Mouse (Mus musculus) liver, postnatal 0 days (tissue): Measurements from ENCODE around the gene Syngr4. TPM values are rescaled to one million over a fixed set of nuclear protein-coding genes. Genes with fewer than 3 reads are reported as not detected.
"Not testable (repeated sequence)": the region's sequence is repeated elsewhere in the genome, so short reads cannot be mapped to it uniquely, and the experiment has no call there.

Source experiments
- ATAC-seq: fragments of 200-750 bp; cut with Nextera tagmentation; 2 replicates; pipeline ENCODE4 v1.8.0; 2017; ENCODE audit warnings: mild to moderate bottlenecking, moderate library complexity
- DNase-seq: peaks from one replicate; pipeline ENCODE4 v3.0.0-alpha.2; 2016
- H3K27ac ChIP-seq: fragments of 300-500 bp; sonication (generic); 2 replicates; pipeline ENCODE4 v1.5.1; 2014; ENCODE audit warnings: antibody characterized with exemption, moderate library complexity, mild to moderate bottlenecking, low read depth
- H3K27me3 ChIP-seq: fragments of 300-500 bp; sonication (generic); 2 replicates; pipeline ENCODE4 v1.6.1; 2014; ENCODE audit warnings: low read length, control low read depth, mixed read lengths; ENCODE audit not compliant: insufficient read depth
- H3K36me3 ChIP-seq: fragments of 300-500 bp; sonication (generic); replicated peaks from 2 replicates; pipeline ENCODE4 v1.6.1; 2014; ENCODE audit warnings: mild to moderate bottlenecking, control low read depth, low read length, moderate library complexity, mixed read lengths; ENCODE audit not compliant: insufficient read depth
- H3K4me1 ChIP-seq: fragments of 300-500 bp; sonication (generic); 2 replicates; pipeline ENCODE4 v1.6.1; 2014; ENCODE audit warnings: antibody characterized with exemption, mild to moderate bottlenecking, control low read depth; ENCODE audit not compliant: insufficient read depth
- H3K4me2 ChIP-seq: fragments of 300-500 bp; sonication (generic); 2 replicates; pipeline ENCODE4 v1.6.1; 2014; ENCODE audit warnings: low read depth, mild to moderate bottlenecking, low read length, moderate library complexity, mixed read lengths
- H3K4me3 ChIP-seq: fragments of 300-500 bp; sonication (generic); 2 replicates; pipeline ENCODE4 v1.5.1; 2014; ENCODE audit warnings: low read depth, low read length
- H3K9ac ChIP-seq: fragments of 300-500 bp; sonication (generic); replicated peaks from 2 replicates; pipeline ENCODE4 v1.6.1; 2014; ENCODE audit warnings: mild to moderate bottlenecking, moderate library complexity
- H3K9me3 ChIP-seq: fragments of 300-500 bp; sonication (generic); 2 replicates; pipeline ENCODE4 v1.6.1; 2016; ENCODE audit warnings: mild to moderate bottlenecking, control low read depth, low read length, mixed read lengths
- CTCF ChIP-seq: sonication (generic); IDR thresholded peaks from 2 replicates; pipeline ENCODE4 v1.5.1; 2016; ENCODE audit warnings: antibody characterized with exemption, low read depth
- EP300 ChIP-seq: IDR thresholded peaks from 2 replicates; pipeline ENCODE4 v1.6.1; 2016; ENCODE audit warnings: antibody characterized with exemption, low read depth, mild to moderate bottlenecking
- WGBS: fragments of 180-500 bp; shearing (Covaris S2); extraction: QIAGEN DNeasy Blood & Tissue Kit; methylation state at CpG from one replicate; pipeline ENCODE4 v1.1.7; 2014; ENCODE audit not compliant: insufficient replicate concordance; 5-methylcytosine and 5-hydroxymethylcytosine counted together
- polyA plus RNA-seq: library from polyadenylated mRNA; unstranded; fragments of >200 nt; fragmentation: Nextera tagmentation; extraction: Ambion mirVana; gene quantifications from 2 replicates; pipeline ENCODE4 v1.2.1, GENCODE M21; 2015

Syngr4 gene
- polyA plus RNA-seq, 1 experiment from 2014 or later, result 0.70 TPM

DNA sequence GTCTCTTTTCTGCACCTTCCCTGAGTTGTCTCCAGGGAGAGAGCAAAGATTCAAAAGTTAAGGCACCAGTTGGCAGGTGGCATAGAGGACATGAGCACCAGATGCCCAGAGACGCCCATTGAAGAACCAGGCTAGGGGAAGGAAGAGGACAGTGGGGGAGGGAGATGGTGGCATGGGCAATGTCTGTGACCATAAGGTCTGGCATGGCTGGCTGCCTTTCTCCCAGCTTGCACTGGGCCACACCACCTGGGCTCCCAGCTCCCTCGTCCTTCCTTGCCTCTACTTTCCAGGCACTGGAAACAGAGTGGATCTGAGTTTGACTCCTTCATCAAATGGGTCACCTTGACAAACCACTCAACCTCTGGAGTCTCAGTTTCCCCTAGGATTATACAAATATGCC is 3.9 kb downstream of the Syngr4 start:
- ATAC-seq, result no peak
- TF ChIP-seq CTCF, result no peak
- no peak for TF ChIP-seq EP300
- 66% methylated on average over 2 of the region's 2 CpGs for WGBS

DNA sequence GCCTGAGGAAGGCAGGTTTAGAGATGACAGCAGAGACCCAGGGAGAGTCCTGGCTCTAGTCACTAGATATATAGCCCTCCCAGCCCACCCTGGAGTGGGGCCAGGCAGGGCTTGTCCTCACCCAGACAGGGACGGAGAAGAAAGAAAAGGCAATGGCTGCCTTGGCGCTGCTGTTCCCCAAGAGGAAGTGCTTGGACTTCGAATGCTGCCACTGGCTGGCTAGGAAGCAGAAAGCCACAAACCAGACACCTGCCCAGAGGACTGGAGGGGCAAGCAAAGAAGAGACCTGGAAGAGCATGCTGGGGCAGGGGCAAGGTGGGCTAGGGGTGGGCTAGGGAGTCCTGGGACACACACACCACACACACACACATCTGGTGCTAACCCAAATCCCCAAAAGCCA is 9.3 kb downstream of the Syngr4 start:
- H3K9me3 ChIP-seq, result no peaks in the 10 kb centered on the region
- H3K4me2 ChIP-seq, result no peak overlapping the region
- peaks cover 22% of the 10 kb centered on the region for H3K36me3 ChIP-seq
- no peak overlapping the region for H3K4me3 ChIP-seq
- H3K9ac ChIP-seq, result no peak overlapping the region
- H3K27ac ChIP-seq, result no peak overlapping the region
- no peaks in the 10 kb centered on the region for H3K27me3 ChIP-seq
- H3K4me1 ChIP-seq, result no peaks in the 10 kb centered on the region
- ATAC-seq, result no peak
- WGBS, result 25% methylated on average over 3 of the region's 3 CpGs
- TF ChIP-seq EP300 (no peak), CTCF (no peak)
- peak; percentile 20 for DNase-seq

More for the DNA sequence above, 3.9 kb downstream of the Syngr4 start:
- Histone ChIP-seq H3K9me3 (no peaks in the 10 kb centered on the region), H3K9ac (no peak overlapping the region), H3K4me1 (peaks cover 6% of the 10 kb centered on the region), H3K4me3 (no peak overlapping the region), H3K4me2 (no peak overlapping the region), H3K27ac (no peak overlapping the region), H3K27me3 (no peaks in the 10 kb centered on the region), H3K36me3 (no peaks in the 10 kb centered on the region)
- DNase-seq, result no peak

DNA sequence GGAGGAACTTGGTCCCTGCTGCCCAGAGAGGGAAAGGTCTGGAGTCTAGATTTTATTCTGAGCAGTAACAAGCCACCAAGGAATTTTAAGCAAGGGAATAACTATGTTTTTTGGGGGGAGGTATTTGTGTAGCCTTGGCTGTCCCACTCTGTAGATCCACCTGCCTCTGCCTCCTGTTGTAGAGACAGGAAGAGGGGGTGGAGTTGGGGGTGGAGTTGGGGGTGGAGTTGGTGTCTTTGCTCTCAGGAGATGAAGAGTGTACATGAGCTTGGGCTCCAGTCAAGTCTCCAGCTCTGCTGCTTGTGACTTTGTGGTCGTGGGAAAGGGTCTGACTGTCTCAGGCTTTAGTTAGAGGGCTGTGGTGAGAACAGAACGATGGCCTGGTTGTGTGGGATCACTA is 15.5 kb downstream of the Syngr4 start:
- Histone ChIP-seq H3K27me3 (no peaks in the 10 kb centered on the region), H3K36me3 (peaks cover 57% of the 10 kb centered on the region), H3K4me1 (no peaks in the 10 kb centered on the region), H3K4me3 (no peak overlapping the region), H3K27ac (no peak overlapping the region), H3K4me2 (no peak overlapping the region), H3K9ac (no peak overlapping the region), H3K9me3 (no peaks in the 10 kb centered on the region)
- ATAC-seq (no peak), DNase-seq (no peak)
- WGBS, result 87% methylated on average over 2 of the region's 2 CpGs
- TF ChIP-seq CTCF (no peak), EP300 (no peak)

DNA sequence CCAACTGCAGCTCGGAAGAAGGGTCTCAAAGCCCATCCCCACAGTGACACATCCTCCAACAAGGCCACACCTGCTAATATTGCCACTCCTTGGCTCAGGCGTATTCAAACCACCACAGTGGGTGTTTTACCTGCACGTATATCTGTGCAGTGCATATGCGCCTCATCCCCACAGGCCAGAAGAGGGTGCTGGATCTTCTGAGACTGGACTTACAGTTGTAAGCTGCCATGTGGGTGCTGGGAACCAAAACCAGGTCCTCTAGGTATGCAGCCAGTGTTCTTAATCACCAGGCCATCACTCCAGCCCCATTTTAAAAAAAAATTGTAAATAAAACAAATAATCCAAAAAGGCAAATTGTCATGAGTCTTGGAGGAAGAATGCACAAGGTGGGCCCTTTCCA is 16.0 kb downstream of the Syngr4 start:
- Histone ChIP-seq H3K4me3 (no peak overlapping the region), H3K9ac (no peak overlapping the region), H3K9me3 (no peaks in the 10 kb centered on the region), H3K4me1 (no peaks in the 10 kb centered on the region), H3K27ac (no peak overlapping the region), H3K27me3 (no peaks in the 10 kb centered on the region), H3K4me2 (no peak overlapping the region), H3K36me3 (peaks cover 62% of the 10 kb centered on the region)
- no peak for TF ChIP-seq CTCF
- no peak for TF ChIP-seq EP300
- ATAC-seq, result no peak
- DNase-seq, result no peak
- 93% methylated on average over 4 of the region's 4 CpGs for whole genome bisulfite sequencing

DNA sequence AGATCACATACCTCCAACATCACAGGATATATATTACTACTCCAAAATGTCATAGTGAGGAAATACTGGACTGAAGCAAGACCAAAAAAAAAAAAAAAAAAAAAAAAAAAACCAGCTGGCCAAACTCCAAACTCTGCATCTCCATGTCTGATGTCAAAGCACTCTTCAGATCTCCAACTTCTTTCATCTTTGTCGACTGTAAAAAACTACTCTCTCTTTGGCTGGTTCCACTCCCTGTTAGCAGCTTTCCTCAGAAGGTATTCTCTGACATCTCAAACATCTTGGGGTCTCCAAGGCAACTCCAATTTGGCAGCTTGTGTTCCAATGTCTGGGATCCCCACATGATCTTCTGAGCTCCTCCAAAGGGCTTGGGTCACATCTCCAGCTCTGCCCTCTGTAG is 18.2 kb downstream of the Syngr4 start, which contains the start of gene Grin2d:
Gene Grin2d (minus strand): TSS at position 101 of the 400 bp plus-strand sequence.
- not testable (repeated sequence) for H3K27ac ChIP-seq, DNase-seq, H3K4me3 ChIP-seq, H3K9me3 ChIP-seq, ATAC-seq, H3K9ac ChIP-seq, H3K4me2 ChIP-seq, H3K27me3 ChIP-seq
- Histone ChIP-seq H3K36me3 (peaks cover 61% of the 10 kb centered on the region), H3K4me1 (peaks cover 13% of the 10 kb centered on the region)
- 81% methylated on average over 1 of the region's 1 CpGs for WGBS

DNA sequence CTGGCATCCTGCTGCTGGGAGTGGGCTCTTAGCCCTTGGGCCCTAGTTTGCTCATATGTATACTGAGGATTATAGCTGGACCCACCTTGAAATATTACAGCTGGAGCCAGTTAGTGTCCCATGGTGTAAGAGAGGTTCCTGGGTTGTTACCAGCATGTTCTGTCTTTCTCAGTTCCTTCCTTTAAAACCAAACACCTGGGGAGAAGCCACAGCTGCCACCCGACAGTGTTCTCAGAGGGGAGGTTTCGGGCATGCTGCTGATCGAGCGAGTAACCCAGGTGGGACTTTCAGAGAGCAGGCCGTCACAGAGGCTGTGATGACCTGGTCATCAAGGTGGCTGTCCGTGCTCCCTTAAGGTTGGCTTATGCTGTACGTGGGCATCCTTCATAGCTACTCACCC is 19.6 kb downstream of the Syngr4 start:
- Histone ChIP-seq H3K27me3 (no peaks in the 10 kb centered on the region), H3K27ac (no peak overlapping the region), H3K9me3 (no peaks in the 10 kb centered on the region), H3K4me1 (peaks cover 13% of the 10 kb centered on the region), H3K4me2 (no peak overlapping the region), H3K36me3 (peaks cover 48% of the 10 kb centered on the region), H3K4me3 (no peak overlapping the region), H3K9ac (no peak overlapping the region; the same call in 1 of the 2 replicates)
- 90% methylated on average over 7 of the region's 7 CpGs for WGBS
- ATAC-seq (no peak), DNase-seq (no peak)
- TF ChIP-seq CTCF (no peak), EP300 (no peak)
